Mouse (Mus musculus): Measurements from ENCODE around the gene Pgrmc2.

GRCm38 (mm10) chr3:41092311-41092710 lies 9.5 kb upstream of the Pgrmc2 start:
- TF ChIP-seq CTCF (IDR thresholded peaks at IDR 0.05; ENCODE audit: low read depth, low read length), result no peak
- TF ChIP-seq POLR2A (IDR thresholded peaks at IDR 0.05; ENCODE audit: extremely low read depth, insufficient read depth, low read length), result no peak
